9 mouse cellular contexts compared by ENCODE assay signal in the genomic region with DNA sequence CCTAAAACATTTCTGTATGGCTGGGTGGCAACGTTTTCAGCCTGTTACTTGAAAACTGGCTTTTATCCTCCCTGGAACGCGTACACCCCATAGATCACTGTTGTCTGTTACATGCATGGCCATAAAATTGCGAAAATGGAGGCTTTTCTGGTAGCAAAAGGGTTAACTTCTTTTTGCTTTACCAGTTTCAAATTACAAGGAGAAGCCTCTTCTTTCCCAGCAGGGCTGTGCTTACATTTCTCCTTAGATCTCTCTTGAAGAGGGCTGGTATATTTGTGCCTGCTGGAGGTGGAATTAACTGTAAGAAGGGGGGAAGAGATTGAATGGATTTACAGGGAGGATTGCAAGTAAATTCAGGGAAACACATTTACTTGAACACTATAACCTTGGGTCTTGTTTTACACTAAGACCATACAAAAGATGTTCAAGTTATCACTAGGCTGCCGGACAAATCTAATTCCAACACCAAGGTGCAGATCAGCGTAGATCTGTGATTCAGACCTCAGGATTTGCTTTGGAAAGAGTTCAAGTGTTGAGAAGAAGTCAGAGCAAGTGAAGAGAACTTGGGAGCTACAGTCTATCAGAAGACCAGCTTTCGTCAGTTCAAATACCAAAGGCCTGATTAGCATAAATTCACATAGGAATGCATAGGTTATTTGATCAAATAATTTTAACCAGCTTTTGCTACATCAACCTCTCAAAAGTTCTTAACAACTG. TPM values are rescaled to one million over a fixed set of nuclear protein-coding genes. Genes with fewer than 3 reads are reported as not detected.
DNase-seq lines count a peak whose midpoint lies in the region; ATAC-seq lines count a peak whose summit lies in the region.
"Had no signal": no experiment of that assay in that cellular context is flagged by ENCODE, and none has a peak within 500 bp of the region (broad histone marks: within the 10 kb centered on the region; RNA-seq: fewer than 3 reads in every experiment).

Bmp5 (plus strand) TSS at position 236 of the 717 bp plus-strand sequence.

- 22% methylated on average over 7 of the region's 7 CpGs for WGBS in heart, embryonic 15.5 days
- WGBS in intestine, embryonic 14.5 days, result 13% methylated on average over 7 of the region's 7 CpGs
- WGBS in midbrain, embryonic 13.5 days, result 20% methylated on average over 7 of the region's 7 CpGs

- DNase-seq in heart, adult 8-10 months (ENCODE audit: low spot score), result no peak
- peak; percentile 76 for DNase-seq in embryo, embryonic 11 days
- no peak for DNase-seq in intestine, embryonic 14.5 days (ENCODE audit: low spot score)
- DNase-seq in layer of hippocampus, postnatal 14 days (ENCODE audit: low spot score in 2 of 2), result no peak
- DNase-seq in spleen, adult 12 weeks (ENCODE audit: low spot score), result no peak
- no peak for DNase-seq in natural killer cell, adult 2 months (ENCODE audit: low spot score in 2 of 2)
- DNase-seq: adrenal gland, postnatal 25 days had no signal

- H3K4me2 ChIP-seq in heart, embryonic 15.5 days, result peak within 1 kb of the TSS; percentile 65
- H3K4me2 ChIP-seq in intestine, embryonic 14.5 days (ENCODE audit: low read length), result peak within 1 kb of the TSS; percentile 53
- peak within 1 kb of the TSS; percentile 17; the same call in 1 of the 2 replicates for H3K4me2 ChIP-seq in midbrain, embryonic 13.5 days (replicated peaks)

- H3K27ac ChIP-seq in heart, embryonic 15.5 days, result peak within 1 kb of the TSS; percentile 66
- H3K27ac ChIP-seq in intestine, embryonic 14.5 days (ENCODE audit: low read depth), result peak within 1 kb of the TSS; percentile 34
- H3K27ac ChIP-seq in midbrain, embryonic 13.5 days, result no peak within 1 kb of the TSS

- no peaks in the 10 kb centered on the region for H3K9me3 ChIP-seq in heart, embryonic 15.5 days (replicated peaks)
- H3K9me3 ChIP-seq in intestine, embryonic 14.5 days (ENCODE audit: control insufficient read depth, low read length), result no peaks in the 10 kb centered on the region
- H3K9me3 ChIP-seq in midbrain, embryonic 13.5 days, result no peaks in the 10 kb centered on the region

- no peaks in the 10 kb centered on the region for H3K4me1 ChIP-seq in heart, embryonic 15.5 days (replicated peaks)
- H3K4me1 ChIP-seq in intestine, embryonic 14.5 days (replicated peaks; ENCODE audit: control insufficient read depth, insufficient read depth, low read length), result peaks cover 8% of the 10 kb centered on the region
- peaks cover 6% of the 10 kb centered on the region; the same call in 1 of the 2 replicates for H3K4me1 ChIP-seq in midbrain, embryonic 13.5 days (replicated peaks)

- H3K27me3 ChIP-seq in heart, embryonic 15.5 days, result no peaks in the 10 kb centered on the region
- no peaks in the 10 kb centered on the region for H3K27me3 ChIP-seq in intestine, embryonic 14.5 days (replicated peaks; ENCODE audit: control insufficient read depth, insufficient read depth, low read length)
- no peaks in the 10 kb centered on the region for H3K27me3 ChIP-seq in midbrain, embryonic 13.5 days

- no peaks in the 10 kb centered on the region for H3K36me3 ChIP-seq in heart, embryonic 15.5 days
- no peaks in the 10 kb centered on the region for H3K36me3 ChIP-seq in intestine, embryonic 14.5 days (ENCODE audit: control insufficient read depth, insufficient read depth, low read length)
- no peaks in the 10 kb centered on the region for H3K36me3 ChIP-seq in midbrain, embryonic 13.5 days

- H3K9ac ChIP-seq in heart, embryonic 15.5 days, result peak within 1 kb of the TSS; percentile 33
- H3K9ac ChIP-seq in intestine, embryonic 14.5 days (ENCODE audit: low read length), result peak within 1 kb of the TSS; percentile 65
- H3K9ac ChIP-seq in midbrain, embryonic 13.5 days (replicated peaks), result no peak within 1 kb of the TSS

- no peak for ATAC-seq in heart, embryonic 15.5 days (replicated peaks; ENCODE audit: insufficient number of reproducible peaks, insufficient read depth, low FRiP score, low read depth)
- no peak for ATAC-seq in intestine, embryonic 14.5 days (replicated peaks; ENCODE audit: low FRiP score, low TSS enrichment, low read depth)
- ATAC-seq in midbrain, embryonic 13.5 days, result no peak

- H3K4me3 ChIP-seq in heart, embryonic 15.5 days, result peak within 1 kb of the TSS; percentile 55
- peak within 1 kb of the TSS; percentile 53 for H3K4me3 ChIP-seq in intestine, embryonic 14.5 days (ENCODE audit: low read depth, low read length)
- H3K4me3 ChIP-seq in midbrain, embryonic 13.5 days (replicated peaks), result 0 out of 2 replicates have a peak within 1 kb of the TSS, but pooled peaks have one; percentile 6

RNA-seq across cellular contexts. Expression of gene Bmp5, which starts in this region (rescaled TPM):
- polyA plus RNA-seq in heart, embryonic 15.5 days (2015; fragmentation: Nextera tagmentation; extraction: Ambion mirVana), result 5.4 and 6.4 TPM in 2 replicates
- total RNA-seq in heart, adult 8-10 months (2022), result 1 to 10 TPM in 1 of 4 experiments, under 1 TPM in 3; 0.38 to 1.0 (median 0.75) TPM
- 9.8 and 11.2 TPM in 2 replicates for polyA plus RNA-seq in intestine, embryonic 14.5 days (2014; fragmentation: Nextera tagmentation; extraction: Ambion mirVana)
- 3.2 and 3.6 TPM in 2 replicates for polyA plus RNA-seq in midbrain, embryonic 13.5 days (2015; fragmentation: Nextera tagmentation; extraction: Ambion mirVana)
- total RNA-seq in layer of hippocampus, postnatal 14 days (2021), result 1 to 10 TPM; 1.2 to 1.5 TPM
